Mouse (Mus musculus) gastrocnemius, postnatal 14 days (tissue): ENCODE measurements at regions not wholly inside any gene's neighbourhood (a gene's known extent, or its start where the extent isn't known, plus 50 kb on each side); places are given as distances from the start of the nearest gene placed in this dataset.

ENCODE experiments used
- DNase-seq: peaks from one replicate; pipeline ENCODE4 v3.0.0; 2021; ENCODE audit warnings: mixed read lengths
- intact Hi-C: fragments of 180-260 bp; cut with DNase I; formaldehyde crosslinking; loops from one replicate; pipeline ENCODE4 v1.15.1; 2025; ENCODE audit warnings: low total_unique reads

- intact Hi-C loops = no loop called here
- no peak for DNase-seq
Observed at GRCm38 (mm10) chr5:118316310-118317017, 71.4 kb downstream of the 2410131K14Rik start.

GRCm38 (mm10) chr5:118318073-118318472 is 73.0 kb downstream of the 2410131K14Rik start:
- no peak for DNase-seq
- intact Hi-C loops = no loop called here

GRCm38 (mm10) chr5:118318883-118319282 is 73.9 kb downstream of the 2410131K14Rik start:
- DNase-seq = no peak

GRCm38 (mm10) chr5:118321719-118322455 is 76.9 kb downstream of the 2410131K14Rik start:
- intact Hi-C loops = no loop called here
- no peak for DNase-seq

More at GRCm38 (mm10) chr5:118318883-118319282, 73.9 kb downstream of the 2410131K14Rik start:
- intact Hi-C loops = no loop called here

GRCm38 (mm10) chr5:118323151-118323550 is 78.1 kb downstream of the 2410131K14Rik start:
- intact Hi-C loops = no loop called here
- no peak for DNase-seq

GRCm38 (mm10) chr5:118326837-118327541 is 82.0 kb downstream of the 2410131K14Rik start:
- intact Hi-C loops = loop anchor here (5.0 kb wide), 1 partner anchor 60 kb away; no protein-coding TSS in a partner anchor
- no peak for DNase-seq

- peak; percentile 38 for DNase-seq
- intact Hi-C loops = loop anchor here (5.0 kb wide), 1 partner anchor 61 kb away; no protein-coding TSS in a partner anchor
Observed at GRCm38 (mm10) chr5:118327961-118328712, 83.1 kb downstream of the 2410131K14Rik start.

GRCm38 (mm10) chr5:118329143-118329542 is 84.1 kb downstream of the 2410131K14Rik start:
- intact Hi-C loops = loop anchor here (5.0 kb wide), 1 partner anchor 62 kb away; no protein-coding TSS in a partner anchor
- DNase-seq = no peak

- intact Hi-C loops = loop anchor here (5.0 to 10.0 kb wide), 2 partner anchors 224 to 406 kb away; no protein-coding TSS in a partner anchor
- no peak for DNase-seq
Observed at GRCm38 (mm10) chr5:118331286-118331607, 86.2 kb downstream of the 2410131K14Rik start.

- DNase-seq = peak; percentile 86
- intact Hi-C loops = loop anchor here (5.0 to 10.0 kb wide), 2 partner anchors 223 to 406 kb away; no protein-coding TSS in a partner anchor
Observed at GRCm38 (mm10) chr5:118331608-118332394, 86.8 kb downstream of the 2410131K14Rik start.

- no peak for DNase-seq
- intact Hi-C loops = loop anchor here (5.0 to 10.0 kb wide), 2 partner anchors 221 to 403 kb away; no protein-coding TSS in a partner anchor
Observed at GRCm38 (mm10) chr5:118334054-118334453, 89.0 kb downstream of the 2410131K14Rik start.

- DNase-seq = no peak
- intact Hi-C loops = loop anchor here (10.0 kb wide), 1 partner anchor 217 kb away; no protein-coding TSS in a partner anchor
Observed at GRCm38 (mm10) chr5:118338186-118338585, 93.2 kb downstream of the 2410131K14Rik start.

- intact Hi-C loops = loop anchor here (10.0 kb wide), 1 partner anchor 215 kb away; no protein-coding TSS in a partner anchor
- no peak for DNase-seq
Observed at GRCm38 (mm10) chr5:118339676-118340661, 94.9 kb downstream of the 2410131K14Rik start.

GRCm38 (mm10) chr5:118343444-118344320 is 98.7 kb downstream of the 2410131K14Rik start:
- intact Hi-C loops = no loop called here
- DNase-seq = no peak

GRCm38 (mm10) chr5:118345226-118345625 is 100.2 kb downstream of the 2410131K14Rik start:
- DNase-seq = no peak
- intact Hi-C loops = no loop called here

- no peak for DNase-seq
- intact Hi-C loops = no loop called here
Observed at GRCm38 (mm10) chr5:118349057-118349456, 104.0 kb downstream of the 2410131K14Rik start.
